8 mouse cellular contexts compared by ENCODE assay signal in genomic region chr8:119885612-119886011, GRCm38 (mm10). TPM values are rescaled to one million over a fixed set of nuclear protein-coding genes. Genes with fewer than 3 reads are reported as not detected.
DNase-seq lines count a peak whose midpoint lies in the region; ATAC-seq and TF ChIP-seq lines count a peak whose summit lies in the region.

No protein-coding gene starts in this region.

- no peaks in the 10 kb centered on the region for H3K36me3 ChIP-seq in lung, embryonic 14.5 days (ENCODE audit: insufficient read depth)
- no peaks in the 10 kb centered on the region for H3K36me3 ChIP-seq in heart, embryonic 16.5 days (ENCODE audit: control insufficient read depth, insufficient read depth)
- H3K36me3 ChIP-seq in midbrain, postnatal 0 days (ENCODE audit: insufficient read depth, low read length) = no peaks in the 10 kb centered on the region

- no peak overlapping the region for H3K4me3 ChIP-seq in lung, embryonic 14.5 days (ENCODE audit: low read depth, low read length)
- no peak overlapping the region for H3K4me3 ChIP-seq in lung, adult 2 months (replicated peaks; ENCODE audit: extremely low read depth, low read depth, low read length)
- no peak overlapping the region for H3K4me3 ChIP-seq in heart, embryonic 16.5 days (ENCODE audit: low read length)
- H3K4me3 ChIP-seq in midbrain, postnatal 0 days (ENCODE audit: low read depth, low read length) = no peak overlapping the region

- TF ChIP-seq CTCF in lung, embryonic 14.5 days (IDR thresholded peaks at IDR 0.05; ENCODE audit: low read depth) = no peak
- no peak for TF ChIP-seq CTCF in lung, adult 2 months (IDR thresholded peaks at IDR 0.05; ENCODE audit: insufficient read depth, low read length)
- no peak for TF ChIP-seq CTCF in midbrain, postnatal 0 days (IDR thresholded peaks at IDR 0.05)

- H3K9ac ChIP-seq in lung, embryonic 14.5 days = no peak overlapping the region
- H3K9ac ChIP-seq in heart, embryonic 16.5 days (ENCODE audit: low read length) = no peak overlapping the region
- H3K9ac ChIP-seq in midbrain, postnatal 0 days (replicated peaks; ENCODE audit: low read length, poor library complexity, severe bottlenecking) = no peak overlapping the region

- TF ChIP-seq POLR2A in lung, adult 2 months (IDR thresholded peaks at IDR 0.05; ENCODE audit: borderline replicate concordance, extremely low read depth, low read depth, low read length) = no peak

- no peaks in the 10 kb centered on the region for H3K27me3 ChIP-seq in lung, embryonic 14.5 days (ENCODE audit: insufficient read depth, low read length)
- no peaks in the 10 kb centered on the region for H3K27me3 ChIP-seq in heart, embryonic 16.5 days (ENCODE audit: control insufficient read depth, insufficient read depth, low read length)
- H3K27me3 ChIP-seq in midbrain, postnatal 0 days (ENCODE audit: insufficient read depth, low read length) = no peaks in the 10 kb centered on the region

- peak; percentile 87 for DNase-seq in lung, embryonic 14.5 days
- DNase-seq in lung, adult 2 months = no peak
- DNase-seq in cerebellum, adult 9-10 months = peak; percentile 34
- DNase-seq in kidney, postnatal 4 days = peak; percentile 65 to 80
- DNase-seq in midbrain, postnatal 0 days (ENCODE audit: low spot score) = peak; percentile 80
- no peak for DNase-seq in spleen, postnatal 14 days (ENCODE audit: low spot score in 2 of 2)
- no peak for DNase-seq in frontal cortex, postnatal 25 days (ENCODE audit: low spot score in 2 of 2)

- ATAC-seq in lung, embryonic 14.5 days (ENCODE audit: insufficient read depth) = peak; percentile 84
- peak; percentile 84 for ATAC-seq in heart, embryonic 16.5 days (replicated peaks; ENCODE audit: extremely low read depth, insufficient read depth, low FRiP score)
- ATAC-seq in midbrain, postnatal 0 days (ENCODE audit: low FRiP score) = no peak

- H3K4me1 ChIP-seq in lung, embryonic 14.5 days (ENCODE audit: insufficient read depth) = no peaks in the 10 kb centered on the region; the same call in 1 of the 2 replicates
- no peaks in the 10 kb centered on the region for H3K4me1 ChIP-seq in lung, adult 2 months (ENCODE audit: control insufficient read depth, insufficient read depth, low read length)
- peaks cover 13% of the 10 kb centered on the region for H3K4me1 ChIP-seq in heart, embryonic 16.5 days (ENCODE audit: control insufficient read depth, insufficient read depth, low read length)
- no peaks in the 10 kb centered on the region for H3K4me1 ChIP-seq in midbrain, postnatal 0 days (ENCODE audit: insufficient read depth, low read length)

- H3K4me2 ChIP-seq in lung, embryonic 14.5 days = no peak overlapping the region
- H3K4me2 ChIP-seq in heart, embryonic 16.5 days (ENCODE audit: low read depth, low read length) = no peak overlapping the region
- H3K4me2 ChIP-seq in midbrain, postnatal 0 days (ENCODE audit: low read depth, low read length, poor library complexity, severe bottlenecking) = no peak overlapping the region

- WGBS in lung, embryonic 14.5 days = 20% methylated on average over 3 of the region's 3 CpGs
- 30% methylated on average over 3 of the region's 3 CpGs for WGBS in lung, adult 2 months
- WGBS in heart, embryonic 16.5 days = 11% methylated on average over 3 of the region's 3 CpGs
- 25% methylated on average over 3 of the region's 3 CpGs for WGBS in midbrain, postnatal 0 days

- no peaks in the 10 kb centered on the region for H3K9me3 ChIP-seq in lung, embryonic 14.5 days (ENCODE audit: low read depth, low read length)
- H3K9me3 ChIP-seq in heart, embryonic 16.5 days (replicated peaks; ENCODE audit: control insufficient read depth, low read length) = no peaks in the 10 kb centered on the region
- H3K9me3 ChIP-seq in midbrain, postnatal 0 days (ENCODE audit: low read length) = no peaks in the 10 kb centered on the region

- no peak overlapping the region; the same call in 1 of the 2 replicates for H3K27ac ChIP-seq in lung, embryonic 14.5 days (ENCODE audit: low read depth)
- H3K27ac ChIP-seq in heart, embryonic 16.5 days (ENCODE audit: low read length) = 0 out of 2 replicates have a peak overlapping the region, but pooled peaks have one; percentile 9
- H3K27ac ChIP-seq in midbrain, postnatal 0 days (ENCODE audit: low read depth, low read length) = no peak overlapping the region

RNA-seq across cellular contexts. Expression of gene Klhl36, which starts 23.5 kb away (rescaled TPM):
- 11.5 and 11.8 TPM in 2 replicates for polyA plus RNA-seq in lung, embryonic 14.5 days (2014; fragmentation: Nextera tagmentation; extraction: Ambion mirVana)
- polyA plus RNA-seq in lung, adult 2 months (2012; rRNA removed) = 28.9 and 47.8 TPM in 2 replicates
- 10.8 and 11.4 TPM in 2 replicates for polyA plus RNA-seq in heart, embryonic 16.5 days (2015; fragmentation: Nextera tagmentation; extraction: Ambion mirVana)
- 28.2 and 31.0 TPM in 2 replicates for total RNA-seq in midbrain, postnatal 0 days (2014; rRNA removed)
- polyA plus RNA-seq in midbrain, postnatal 0 days (2015; fragmentation: Nextera tagmentation; extraction: Ambion mirVana) = 19.5 and 21.0 TPM in 2 replicates

RNA-seq across cellular contexts. Expression of gene Usp10, which starts 24.5 kb away (rescaled TPM):
- 142 and 155 TPM in 2 replicates for polyA plus RNA-seq in lung, embryonic 14.5 days (2014; fragmentation: Nextera tagmentation; extraction: Ambion mirVana)
- polyA plus RNA-seq in lung, adult 2 months (2012; rRNA removed) = 70.9 and 78.1 TPM in 2 replicates
- polyA plus RNA-seq in heart, embryonic 16.5 days (2015; fragmentation: Nextera tagmentation; extraction: Ambion mirVana) = 90.7 and 101 TPM in 2 replicates
- 88.5 and 88.8 TPM in 2 replicates for total RNA-seq in midbrain, postnatal 0 days (2014; rRNA removed)
- 93.6 and 94.6 TPM in 2 replicates for polyA plus RNA-seq in midbrain, postnatal 0 days (2015; fragmentation: Nextera tagmentation; extraction: Ambion mirVana)

RNA-seq across cellular contexts. Expression of gene Gm20388, which starts 25.0 kb away (rescaled TPM):
- polyA plus RNA-seq in lung, embryonic 14.5 days (2014; fragmentation: Nextera tagmentation; extraction: Ambion mirVana) = not detected in 2 replicates
- polyA plus RNA-seq in lung, adult 2 months (2012; rRNA removed) = 58.5 and 67.8 TPM in 2 replicates
- polyA plus RNA-seq in heart, embryonic 16.5 days (2015; fragmentation: Nextera tagmentation; extraction: Ambion mirVana) = 4.5 and 7.6 TPM in 2 replicates
- total RNA-seq in midbrain, postnatal 0 days (2014; rRNA removed) = 39.0 and 74.2 TPM in 2 replicates
- not detected in 2 replicates for polyA plus RNA-seq in midbrain, postnatal 0 days (2015; fragmentation: Nextera tagmentation; extraction: Ambion mirVana)

RNA-seq across cellular contexts. Expression of gene Cotl1, which starts 45.3 kb away (rescaled TPM):
- 201 and 204 TPM in 2 replicates for polyA plus RNA-seq in lung, embryonic 14.5 days (2014; fragmentation: Nextera tagmentation; extraction: Ambion mirVana)
- 155 and 180 TPM in 2 replicates for polyA plus RNA-seq in lung, adult 2 months (2012; rRNA removed)
- 34.3 and 56.1 TPM in 2 replicates for polyA plus RNA-seq in heart, embryonic 16.5 days (2015; fragmentation: Nextera tagmentation; extraction: Ambion mirVana)
- 223 and 238 TPM in 2 replicates for total RNA-seq in midbrain, postnatal 0 days (2014; rRNA removed)
- 112 and 119 TPM in 2 replicates for polyA plus RNA-seq in midbrain, postnatal 0 days (2015; fragmentation: Nextera tagmentation; extraction: Ambion mirVana)

Comparison
In these comparisons a context has a peak if more than half of its experiments do, and no peak if none do; other contexts are left out.
1. DNase-seq: peak in lung, embryonic 14.5 days (single experiment), cerebellum, adult 9-10 months (single experiment), kidney, postnatal 4 days (2 of 2) and midbrain, postnatal 0 days (single experiment); none in lung, adult 2 months (single experiment), spleen, postnatal 14 days (0 of 2) and frontal cortex, postnatal 25 days (0 of 2).